Mouse (Mus musculus) liver, postnatal 0 days (tissue): ENCODE measurements around the gene Rpl31. TPM values are rescaled to one million over a fixed set of nuclear protein-coding genes. Genes with fewer than 3 reads are reported as not detected.

ENCODE experiments used
- ATAC-seq: fragments of 200-750 bp; cut with Nextera tagmentation; 2 replicates; pipeline ENCODE4 v1.8.0; 2017; ENCODE audit warnings: mild to moderate bottlenecking, moderate library complexity
- DNase-seq: peaks from one replicate; pipeline ENCODE4 v3.0.0-alpha.2; 2016
- H3K27ac ChIP-seq: fragments of 300-500 bp; sonication (generic); 2 replicates; pipeline ENCODE4 v1.5.1; 2014; ENCODE audit warnings: antibody characterized with exemption, moderate library complexity, mild to moderate bottlenecking, low read depth
- H3K27me3 ChIP-seq: fragments of 300-500 bp; sonication (generic); 2 replicates; pipeline ENCODE4 v1.6.1; 2014; ENCODE audit warnings: low read length, control low read depth, mixed read lengths; ENCODE audit not compliant: insufficient read depth
- H3K36me3 ChIP-seq: fragments of 300-500 bp; sonication (generic); replicated peaks from 2 replicates; pipeline ENCODE4 v1.6.1; 2014; ENCODE audit warnings: mild to moderate bottlenecking, control low read depth, low read length, moderate library complexity, mixed read lengths; ENCODE audit not compliant: insufficient read depth
- H3K4me1 ChIP-seq: fragments of 300-500 bp; sonication (generic); 2 replicates; pipeline ENCODE4 v1.6.1; 2014; ENCODE audit warnings: antibody characterized with exemption, mild to moderate bottlenecking, control low read depth; ENCODE audit not compliant: insufficient read depth
- H3K4me2 ChIP-seq: fragments of 300-500 bp; sonication (generic); 2 replicates; pipeline ENCODE4 v1.6.1; 2014; ENCODE audit warnings: low read depth, mild to moderate bottlenecking, low read length, moderate library complexity, mixed read lengths
- H3K4me3 ChIP-seq: fragments of 300-500 bp; sonication (generic); 2 replicates; pipeline ENCODE4 v1.5.1; 2014; ENCODE audit warnings: low read depth, low read length
- H3K9ac ChIP-seq: fragments of 300-500 bp; sonication (generic); replicated peaks from 2 replicates; pipeline ENCODE4 v1.6.1; 2014; ENCODE audit warnings: mild to moderate bottlenecking, moderate library complexity
- H3K9me3 ChIP-seq: fragments of 300-500 bp; sonication (generic); 2 replicates; pipeline ENCODE4 v1.6.1; 2016; ENCODE audit warnings: mild to moderate bottlenecking, control low read depth, low read length, mixed read lengths
- CTCF ChIP-seq: sonication (generic); IDR thresholded peaks from 2 replicates; pipeline ENCODE4 v1.5.1; 2016; ENCODE audit warnings: antibody characterized with exemption, low read depth
- EP300 ChIP-seq: IDR thresholded peaks from 2 replicates; pipeline ENCODE4 v1.6.1; 2016; ENCODE audit warnings: antibody characterized with exemption, low read depth, mild to moderate bottlenecking
- WGBS: fragments of 180-500 bp; shearing (Covaris S2); extraction: QIAGEN DNeasy Blood & Tissue Kit; methylation state at CpG from one replicate; pipeline ENCODE4 v1.1.7; 2014; ENCODE audit not compliant: insufficient replicate concordance; 5-methylcytosine and 5-hydroxymethylcytosine counted together
- polyA plus RNA-seq: library from polyadenylated mRNA; unstranded; fragments of >200 nt; fragmentation: Nextera tagmentation; extraction: Ambion mirVana; gene quantifications from 2 replicates; pipeline ENCODE4 v1.2.1, GENCODE M21; 2015

The Rpl31 gene
- polyA plus RNA-seq, 1 experiment from 2014 or later, result 306 TPM

- Histone ChIP-seq H3K4me2 (no peak overlapping the region), H3K27me3 (no peaks in the 10 kb centered on the region), H3K27ac (no peak overlapping the region), H3K9ac (no peak overlapping the region), H3K4me1 (no peaks in the 10 kb centered on the region), H3K36me3 (no peaks in the 10 kb centered on the region; the same call in 1 of the 2 replicates), H3K4me3 (no peak overlapping the region), H3K9me3 (no peaks in the 10 kb centered on the region)
- ATAC-seq, result no peak
- 83% methylated on average over 7 of the region's 7 CpGs for WGBS
- DNase-seq, result no peak
- TF ChIP-seq CTCF (no peak), EP300 (no peak)
Observed at GRCm38 (mm10) chr1:39330857-39331594, 36.6 kb upstream of the Rpl31 start.

GRCm38 (mm10) chr1:39332456-39332855 lies 35.2 kb upstream of the Rpl31 start:
- no peaks in the 10 kb centered on the region for H3K4me1 ChIP-seq
- H3K27ac ChIP-seq, result no peak overlapping the region
- H3K4me2 ChIP-seq, result no peak overlapping the region
- no peak overlapping the region for H3K9ac ChIP-seq
- TF ChIP-seq EP300 (no peak), CTCF (no peak)
- ATAC-seq, result no peak
- no peaks in the 10 kb centered on the region; the same call in 1 of the 2 replicates for H3K36me3 ChIP-seq
- no peak for DNase-seq
- WGBS, result 66% methylated on average over 4 of the region's 4 CpGs
- H3K4me3 ChIP-seq, result no peak overlapping the region
- no peaks in the 10 kb centered on the region for H3K9me3 ChIP-seq
- no peaks in the 10 kb centered on the region for H3K27me3 ChIP-seq

- 37% methylated on average over 15 of the region's 15 CpGs for WGBS
- no peak for TF ChIP-seq CTCF
- TF ChIP-seq EP300, result no peak
- H3K4me1 ChIP-seq, result no peaks in the 10 kb centered on the region
- H3K4me3 ChIP-seq, result no peak overlapping the region
- H3K9me3 ChIP-seq, result no peaks in the 10 kb centered on the region
- DNase-seq (no peak), ATAC-seq (no peak)
- H3K27me3 ChIP-seq, result no peaks in the 10 kb centered on the region
- peaks cover 4% of the 10 kb centered on the region; the same call in 1 of the 2 replicates for H3K36me3 ChIP-seq
- H3K4me2 ChIP-seq, result no peak overlapping the region
- no peak overlapping the region for H3K9ac ChIP-seq
- no peak overlapping the region for H3K27ac ChIP-seq
Observed at GRCm38 (mm10) chr1:39335561-39336196, 32.0 kb upstream of the Rpl31 start.

- H3K4me3 ChIP-seq, result no peak overlapping the region
- no peaks in the 10 kb centered on the region for H3K27me3 ChIP-seq
- H3K9ac ChIP-seq, result no peak overlapping the region
- DNase-seq (no peak), ATAC-seq (no peak)
- no peaks in the 10 kb centered on the region for H3K9me3 ChIP-seq
- no peak overlapping the region for H3K4me2 ChIP-seq
- H3K27ac ChIP-seq, result no peak overlapping the region
- 69% methylated on average over 8 of the region's 8 CpGs for WGBS
- TF ChIP-seq EP300, result no peak
- peaks cover 4% of the 10 kb centered on the region; the same call in 1 of the 2 replicates for H3K36me3 ChIP-seq
- H3K4me1 ChIP-seq, result no peaks in the 10 kb centered on the region
Observed at GRCm38 (mm10) chr1:39336788-39337187, 30.9 kb upstream of the Rpl31 start.

GRCm38 (mm10) chr1:39338831-39339230 lies 28.8 kb upstream of the Rpl31 start:
- no peak for DNase-seq
- Histone ChIP-seq H3K36me3 (peaks cover 4% of the 10 kb centered on the region; the same call in 1 of the 2 replicates), H3K9ac (no peak overlapping the region), H3K4me2 (no peak overlapping the region), H3K4me3 (no peak overlapping the region), H3K4me1 (no peaks in the 10 kb centered on the region), H3K27ac (no peak overlapping the region), H3K27me3 (no peaks in the 10 kb centered on the region), H3K9me3 (no peaks in the 10 kb centered on the region)
- TF ChIP-seq CTCF (no peak), EP300 (no peak)
- WGBS, result 70% methylated on average over 10 of the region's 10 CpGs
- no peak for ATAC-seq

GRCm38 (mm10) chr1:39339455-39339854 lies 28.2 kb upstream of the Rpl31 start:
- Histone ChIP-seq H3K36me3 (peaks cover 4% of the 10 kb centered on the region; the same call in 1 of the 2 replicates), H3K9me3 (no peaks in the 10 kb centered on the region), H3K4me2 (no peak overlapping the region), H3K9ac (no peak overlapping the region), H3K27ac (no peak overlapping the region), H3K4me3 (no peak overlapping the region), H3K4me1 (no peaks in the 10 kb centered on the region), H3K27me3 (no peaks in the 10 kb centered on the region)
- 42% methylated on average over 5 of the region's 5 CpGs for WGBS
- no peak for TF ChIP-seq CTCF
- no peak for TF ChIP-seq EP300
- DNase-seq (no peak), ATAC-seq (no peak)
